Mouse (Mus musculus) G1E (cell line): ENCODE results near the gene Nrg3.

ENCODE experiments used
- CTCF ChIP-seq: IDR thresholded peaks from 2 replicates; pipeline ENCODE4 v1.5.1; 2012; ENCODE audit warnings: low read depth, low read length, inconsistent platforms, mixed read lengths
- GATA1 ChIP-seq: IDR thresholded peaks from 2 replicates; pipeline ENCODE4 v1.6.1; 2012; ENCODE audit warnings: borderline replicate concordance, low read length, inconsistent platforms, mixed read lengths
- POLR2AphosphoS5 ChIP-seq: IDR thresholded peaks from 2 replicates; pipeline ENCODE4 v1.6.1; 2012; ENCODE audit warnings: low read depth, low read length, inconsistent platforms; ENCODE audit not compliant: insufficient replicate concordance

- TF ChIP-seq CTCF = no peak
- no peak for TF ChIP-seq GATA1
- TF ChIP-seq POLR2AphosphoS5 = no peak
Measured at GRCm38 (mm10) chr14:39043793-39044192, 429.1 kb downstream of the Nrg3 start.
